Mouse (Mus musculus) bone marrow, adult 2 months (tissue): ENCODE results near the gene Ifitm3.

Experiments used
- CTCF ChIP-seq: fragments of 200-500 bp; IDR thresholded peaks from 2 replicates; pipeline ENCODE4 v1.5.1; 2011; ENCODE audit warnings: low read length, control low read depth; ENCODE audit not compliant: control insufficient read depth, insufficient read depth
- POLR2A ChIP-seq: fragments of 200-500 bp; IDR thresholded peaks from 2 replicates; pipeline ENCODE4 v1.6.1; 2011; ENCODE audit warnings: low read depth, mild to moderate bottlenecking, control low read depth, low read length, borderline replicate concordance; ENCODE audit not compliant: control insufficient read depth

DNA sequence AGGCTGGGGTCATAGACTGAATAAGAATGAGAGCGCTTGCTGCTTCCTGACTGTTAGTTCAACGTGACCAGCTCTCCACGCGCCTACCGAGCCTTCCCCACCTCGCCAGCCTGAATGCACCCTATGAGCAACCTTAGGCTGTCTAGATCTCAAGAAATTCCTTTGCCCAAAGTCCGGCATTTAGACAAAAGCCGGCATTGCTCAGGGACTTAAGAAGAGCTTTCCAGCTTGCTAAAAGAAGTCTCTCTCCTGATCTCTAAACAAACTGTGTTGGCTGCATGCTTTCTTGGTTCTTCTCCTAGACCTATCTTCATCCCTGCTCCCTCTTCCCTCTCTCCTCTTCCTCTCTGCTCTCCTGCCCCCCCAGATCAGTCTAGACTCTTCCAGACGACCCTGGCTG, 35.6 kb downstream of the Ifitm3 start:
- no peak for TF ChIP-seq CTCF
- TF ChIP-seq POLR2A = no peak
